Mouse (Mus musculus): ENCODE measurements around the gene Gna11. TPM values are rescaled to one million over a fixed set of nuclear protein-coding genes. Genes with fewer than 3 reads are reported as not detected.
A peak's percentile ranks its signal among the peaks of the same experiment; 100 is the strongest.

The Gna11 gene
- polyA plus RNA-seq, 1 experiment from 2014 or later: 88.2 TPM

- Histone ChIP-seq H3K4me2 (no peak overlapping the region), H3K9me3 (ENCODE audit: low read depth, low read length) (no peaks in the 10 kb centered on the region), H3K4me3 (ENCODE audit: low read depth, low read length) (no peak overlapping the region), H3K27me3 (ENCODE audit: insufficient read depth, low read length) (peaks cover 21% of the 10 kb centered on the region), H3K27ac (ENCODE audit: low read depth) (no peak overlapping the region), H3K4me1 (ENCODE audit: insufficient read depth) (no peaks in the 10 kb centered on the region), H3K36me3 (ENCODE audit: insufficient read depth) (peaks cover 35% of the 10 kb centered on the region), H3K9ac (no peak overlapping the region)
- peak; percentile 18; the same call in 1 of the 2 replicates for TF ChIP-seq CTCF (IDR thresholded peaks at IDR 0.05; ENCODE audit: low read depth)
- ATAC-seq (ENCODE audit: insufficient read depth) (no peak), DNase-seq (no peak)
- 29% methylated on average over 2 of the region's 2 CpGs for WGBS
Observed at GRCm38 (mm10) chr10:81485060-81485449, 59.9 kb downstream of the Gna11 start.

- Histone ChIP-seq H3K27me3 (ENCODE audit: insufficient read depth, low read length) (peaks cover 21% of the 10 kb centered on the region), H3K4me3 (ENCODE audit: low read depth, low read length) (no peak overlapping the region), H3K4me2 (no peak overlapping the region), H3K36me3 (ENCODE audit: insufficient read depth) (peaks cover 30% of the 10 kb centered on the region), H3K9me3 (ENCODE audit: low read depth, low read length) (no peaks in the 10 kb centered on the region), H3K9ac (no peak overlapping the region), H3K27ac (ENCODE audit: low read depth) (no peak overlapping the region), H3K4me1 (ENCODE audit: insufficient read depth) (no peaks in the 10 kb centered on the region)
- no peak for DNase-seq
- no peak for TF ChIP-seq CTCF (IDR thresholded peaks at IDR 0.05; ENCODE audit: low read depth)
- 52% methylated on average over 6 of the region's 6 CpGs for WGBS
- ATAC-seq (ENCODE audit: insufficient read depth): no peak
Observed at GRCm38 (mm10) chr10:81484441-81485059, 60.4 kb downstream of the Gna11 start.

GRCm38 (mm10) chr10:81483983-81484382 is 61.0 kb downstream of the Gna11 start:
- H3K4me2 ChIP-seq: no peak overlapping the region
- no peaks in the 10 kb centered on the region for H3K4me1 ChIP-seq (ENCODE audit: insufficient read depth)
- no peak overlapping the region for H3K4me3 ChIP-seq (ENCODE audit: low read depth, low read length)
- H3K9me3 ChIP-seq (ENCODE audit: low read depth, low read length): no peaks in the 10 kb centered on the region
- DNase-seq: peak; percentile 55
- peaks cover 25% of the 10 kb centered on the region for H3K36me3 ChIP-seq (ENCODE audit: insufficient read depth)
- 16% methylated on average over 9 of the region's 9 CpGs for WGBS
- H3K27me3 ChIP-seq (ENCODE audit: insufficient read depth, low read length): peaks cover 21% of the 10 kb centered on the region
- H3K27ac ChIP-seq (ENCODE audit: low read depth): no peak overlapping the region
- no peak for ATAC-seq (ENCODE audit: insufficient read depth)
- TF ChIP-seq CTCF (IDR thresholded peaks at IDR 0.05; ENCODE audit: low read depth): peak; percentile 69
- H3K9ac ChIP-seq: no peak overlapping the region

- ATAC-seq (ENCODE audit: insufficient read depth) (peak; percentile 25; the same call in 1 of the 2 replicates), DNase-seq (peak; percentile 65)
- TF ChIP-seq CTCF (IDR thresholded peaks at IDR 0.05; ENCODE audit: low read depth): peak; percentile 49; the same call in 1 of the 2 replicates
- Histone ChIP-seq H3K27me3 (ENCODE audit: insufficient read depth, low read length) (peaks cover 21% of the 10 kb centered on the region), H3K36me3 (ENCODE audit: insufficient read depth) (peaks cover 10% of the 10 kb centered on the region), H3K9ac (peak within 1 kb of the TSS; percentile 41; the same call in 1 of the 2 replicates), H3K27ac (ENCODE audit: low read depth) (no peak within 1 kb of the TSS), H3K9me3 (ENCODE audit: low read depth, low read length) (no peaks in the 10 kb centered on the region), H3K4me1 (ENCODE audit: insufficient read depth) (no peaks in the 10 kb centered on the region), H3K4me2 (peak within 1 kb of the TSS; percentile 76), H3K4me3 (ENCODE audit: low read depth, low read length) (peak within 1 kb of the TSS; percentile 39)
- 0% methylated on average over 36 of the region's 36 CpGs for WGBS
Observed at GRCm38 (mm10) chr10:81482533-81482889, 62.5 kb downstream of the Gna11 start, which contains the start of gene Celf5. TSS of gene Celf5 (minus strand) at chr10:81482709.

GRCm38 (mm10) chr10:81481605-81482532 is 63.1 kb downstream of the Gna11 start:
- WGBS: 4% methylated on average over 35 of the region's 35 CpGs
- peaks cover 21% of the 10 kb centered on the region for H3K27me3 ChIP-seq (ENCODE audit: insufficient read depth, low read length)
- 0 out of 2 replicates have a peak, but pooled peaks have one; percentile 2 for ATAC-seq (ENCODE audit: insufficient read depth)

More at GRCm38 (mm10) chr10:81481605-81482532, 63.1 kb downstream of the Gna11 start:
- peak overlapping the region; percentile 39 for H3K4me3 ChIP-seq (ENCODE audit: low read depth, low read length)
- no peaks in the 10 kb centered on the region for H3K4me1 ChIP-seq (ENCODE audit: insufficient read depth)
- H3K9me3 ChIP-seq (ENCODE audit: low read depth, low read length): no peaks in the 10 kb centered on the region
- no peak for DNase-seq
- peak overlapping the region; percentile 76 for H3K4me2 ChIP-seq
- peak overlapping the region; percentile 41; the same call in 1 of the 2 replicates for H3K9ac ChIP-seq
- peaks cover 4% of the 10 kb centered on the region for H3K36me3 ChIP-seq (ENCODE audit: insufficient read depth)
- TF ChIP-seq CTCF (IDR thresholded peaks at IDR 0.05; ENCODE audit: low read depth): no peak
- H3K27ac ChIP-seq (ENCODE audit: low read depth): no peak overlapping the region

Small RNAs within 50 kb of the gene (microRNA-seq; reads per million reads assigned to microRNA genes)
- not detected for gene Gm25595 (ENCODE audit: borderline number of aligned reads)

Other genes with a start within 250 kb of the Gna11 start
- gene Cactin, start 224.1 kb downstream of the Gna11 start, polyA plus RNA-seq (2014; fragmentation: Nextera tagmentation; extraction: Ambion mirVana): 34.3 and 42.9 TPM in 2 replicates
- gene Tbxa2r, start 216.5 kb downstream of the Gna11 start, polyA plus RNA-seq (2014; fragmentation: Nextera tagmentation; extraction: Ambion mirVana): 13.6 and 15.0 TPM in 2 replicates
- 0.05 and 0.08 TPM in 2 replicates for gene Gipc3, start 201.9 kb downstream of the Gna11 start, polyA plus RNA-seq (2014; fragmentation: Nextera tagmentation; extraction: Ambion mirVana)
- gene Hmg20b, start 194.7 kb downstream of the Gna11 start, polyA plus RNA-seq (2014; fragmentation: Nextera tagmentation; extraction: Ambion mirVana): 98.7 and 105 TPM in 2 replicates
- 7.7 and 8.5 TPM in 2 replicates for gene Mfsd12, start 187.7 kb downstream of the Gna11 start, polyA plus RNA-seq (2014; fragmentation: Nextera tagmentation; extraction: Ambion mirVana)
- 0.65 and 0.92 TPM in 2 replicates for gene 4930404N11Rik, start 179.4 kb downstream of the Gna11 start, polyA plus RNA-seq (2014; fragmentation: Nextera tagmentation; extraction: Ambion mirVana)
- gene Fzr1, start 166.7 kb downstream of the Gna11 start, polyA plus RNA-seq (2014; fragmentation: Nextera tagmentation; extraction: Ambion mirVana): 109 and 116 TPM in 2 replicates
- gene Dohh, start 160.8 kb downstream of the Gna11 start, polyA plus RNA-seq (2014; fragmentation: Nextera tagmentation; extraction: Ambion mirVana): 57.5 and 67.0 TPM in 2 replicates
- 2.8 and 3.8 TPM in 2 replicates for gene Gm48551, start 160.7 kb downstream of the Gna11 start, polyA plus RNA-seq (2014; fragmentation: Nextera tagmentation; extraction: Ambion mirVana)
- 1.3 and 1.4 TPM in 2 replicates for gene Gm48552, start 156.2 kb downstream of the Gna11 start, polyA plus RNA-seq (2014; fragmentation: Nextera tagmentation; extraction: Ambion mirVana)
- gene Smim24, start 152.1 kb downstream of the Gna11 start, polyA plus RNA-seq (2014; fragmentation: Nextera tagmentation; extraction: Ambion mirVana): 2.8 and 3.3 TPM in 2 replicates
- 86.0 and 86.5 TPM in 2 replicates for gene Nfic, start 89.6 kb downstream of the Gna11 start, polyA plus RNA-seq (2014; fragmentation: Nextera tagmentation; extraction: Ambion mirVana)
- 0.09 and 0.30 TPM in 2 replicates for gene Celf5, start 62.5 kb downstream of the Gna11 start, polyA plus RNA-seq (2014; fragmentation: Nextera tagmentation; extraction: Ambion mirVana)
- 82.1 and 97.3 TPM in 2 replicates for gene Ncln, start 48.8 kb downstream of the Gna11 start, polyA plus RNA-seq (2014; fragmentation: Nextera tagmentation; extraction: Ambion mirVana)
- gene S1pr4, start 45.1 kb downstream of the Gna11 start, polyA plus RNA-seq (2014; fragmentation: Nextera tagmentation; extraction: Ambion mirVana): 1.3 and 1.7 TPM in 2 replicates
- 1.1 and 1.7 TPM in 2 replicates for gene Gna15, start 21.0 kb downstream of the Gna11 start, polyA plus RNA-seq (2014; fragmentation: Nextera tagmentation; extraction: Ambion mirVana)
- gene Aes, start 14.3 kb upstream of the Gna11 start, polyA plus RNA-seq (2014; fragmentation: Nextera tagmentation; extraction: Ambion mirVana): 360 and 404 TPM in 2 replicates
- 27.5 and 32.5 TPM in 2 replicates for gene Tle2, start 29.4 kb upstream of the Gna11 start, polyA plus RNA-seq (2014; fragmentation: Nextera tagmentation; extraction: Ambion mirVana)
- 24.1 and 25.2 TPM in 2 replicates for gene Tle6, start 55.9 kb upstream of the Gna11 start, polyA plus RNA-seq (2014; fragmentation: Nextera tagmentation; extraction: Ambion mirVana)
- gene BC025920, start 61.1 kb upstream of the Gna11 start, polyA plus RNA-seq (2014; fragmentation: Nextera tagmentation; extraction: Ambion mirVana): 0.58 and 0.61 TPM in 2 replicates
- 35.8 and 39.3 TPM in 2 replicates for gene Sirt6, start 82.6 kb upstream of the Gna11 start, polyA plus RNA-seq (2014; fragmentation: Nextera tagmentation; extraction: Ambion mirVana)
- gene Ankrd24, start 83.3 kb upstream of the Gna11 start, polyA plus RNA-seq (2014; fragmentation: Nextera tagmentation; extraction: Ambion mirVana): 6.1 and 7.3 TPM in 2 replicates
- 4.0 and 4.7 TPM in 2 replicates for gene Gm10778, start 103.9 kb upstream of the Gna11 start, polyA plus RNA-seq (2014; fragmentation: Nextera tagmentation; extraction: Ambion mirVana)
- 18.1 and 22.9 TPM in 2 replicates for gene Zfp433, start 159.6 kb upstream of the Gna11 start, polyA plus RNA-seq (2014; fragmentation: Nextera tagmentation; extraction: Ambion mirVana)
- gene Gm3055, start 226.0 kb upstream of the Gna11 start, polyA plus RNA-seq (2014; fragmentation: Nextera tagmentation; extraction: Ambion mirVana): 14.2 and 14.4 TPM in 2 replicates